Mouse (Mus musculus): Measurements from ENCODE around the gene Mrps2.
A peak's percentile ranks its signal among the peaks of the same experiment; 100 is the strongest.
"Not testable (repeated sequence)": the region's sequence is repeated elsewhere in the genome, so short reads cannot be mapped to it uniquely, and the experiment has no call there.

Gene Mrps2

DNA sequence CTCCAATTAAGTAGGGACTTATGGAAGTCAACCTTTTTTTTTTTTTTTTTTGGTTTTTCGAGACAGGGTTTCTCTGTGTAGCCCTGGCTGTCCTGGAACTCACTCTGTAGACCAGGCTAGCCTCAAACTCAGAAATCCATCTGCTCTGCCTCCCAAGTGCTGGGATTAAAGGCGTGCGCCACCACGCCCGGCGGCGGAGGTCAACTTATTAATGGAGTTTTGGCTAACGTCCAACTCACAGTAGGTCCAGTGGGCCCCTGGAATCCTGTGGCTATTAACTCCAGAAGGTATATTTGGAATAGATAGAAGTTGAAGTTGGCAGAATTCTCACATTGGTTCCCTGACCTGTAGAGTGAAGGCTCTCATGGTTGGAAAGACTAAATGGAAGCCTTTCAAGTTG, 4.1 kb downstream of the Mrps2 start:
- DNase-seq (ENCODE audit: low spot score) = not testable (repeated sequence)

DNA sequence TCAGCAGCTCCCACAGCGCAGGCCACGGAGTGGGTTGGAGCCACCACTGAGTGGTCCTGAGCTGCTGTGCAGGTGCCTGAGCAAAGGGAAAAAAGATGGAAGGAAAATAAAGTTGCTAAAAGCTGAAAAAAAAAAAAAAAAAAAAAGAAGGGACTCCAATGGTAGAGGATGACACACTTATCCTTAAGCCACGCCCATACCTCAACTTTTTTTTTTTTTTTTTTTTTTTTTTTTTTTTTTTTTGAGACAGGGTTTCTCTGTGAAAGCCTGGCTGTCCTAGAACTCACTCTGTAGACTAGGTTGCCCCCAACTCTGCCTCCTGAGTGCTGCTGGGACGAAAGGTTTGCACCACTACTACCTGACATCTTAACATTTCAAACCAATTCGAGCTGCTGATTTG, 10.1 kb downstream of the Mrps2 start:
- DNase-seq (ENCODE audit: low spot score) = not testable (repeated sequence)

DNA sequence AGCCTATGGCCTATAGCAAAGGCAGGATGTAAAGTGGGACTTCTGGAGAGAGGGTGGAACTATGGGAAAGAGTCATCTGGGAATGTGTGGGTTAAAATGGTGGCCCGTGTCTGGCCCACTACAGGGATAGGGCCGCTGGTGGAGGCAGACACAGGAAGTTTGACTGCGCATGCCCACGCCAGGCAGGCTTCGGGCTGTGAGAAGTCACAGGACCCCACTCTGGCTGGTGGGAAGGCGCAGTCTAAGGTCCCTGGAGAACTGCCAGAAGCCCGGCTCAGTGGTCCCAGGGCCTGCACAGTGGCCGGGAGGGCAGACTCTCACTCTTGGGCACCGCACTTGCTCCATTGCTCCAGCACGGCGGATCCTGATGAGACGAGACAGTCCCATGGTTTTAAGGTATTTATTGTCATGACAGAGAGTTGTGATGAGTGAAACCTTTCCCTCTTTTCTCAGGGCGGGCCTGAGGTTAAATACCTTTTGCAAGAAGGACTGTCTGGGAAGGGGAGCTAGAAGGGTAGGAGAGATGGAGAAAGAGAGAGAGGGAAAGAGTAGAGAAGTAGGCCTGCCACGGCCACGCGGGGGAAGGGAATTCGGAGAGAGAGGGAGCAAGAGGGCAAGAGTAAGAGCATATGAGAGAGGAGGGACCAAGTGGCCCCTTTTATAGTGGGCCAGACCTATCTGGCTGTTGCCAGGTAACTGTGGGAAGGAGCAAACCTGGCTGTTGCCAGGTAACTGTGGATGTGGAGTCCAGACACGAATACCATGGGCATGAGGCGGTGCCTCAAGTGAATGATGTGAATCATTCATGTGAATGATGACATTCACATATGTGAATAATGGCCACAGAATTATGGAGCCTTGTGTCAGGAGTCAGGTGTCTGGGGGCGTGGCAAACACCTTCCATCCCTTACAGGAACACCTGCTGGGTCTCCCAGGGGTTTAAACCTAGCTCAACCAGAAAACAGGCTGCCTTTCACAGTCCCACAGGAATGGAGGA, 11.6 kb downstream of the Mrps2 start:
- DNase-seq (ENCODE audit: low spot score) = no peak

- DNase-seq (ENCODE audit: low spot score) = no peak
Measured at GRCm38 (mm10) chr2:28483861-28484260, 16.0 kb downstream of the Mrps2 start.

DNA sequence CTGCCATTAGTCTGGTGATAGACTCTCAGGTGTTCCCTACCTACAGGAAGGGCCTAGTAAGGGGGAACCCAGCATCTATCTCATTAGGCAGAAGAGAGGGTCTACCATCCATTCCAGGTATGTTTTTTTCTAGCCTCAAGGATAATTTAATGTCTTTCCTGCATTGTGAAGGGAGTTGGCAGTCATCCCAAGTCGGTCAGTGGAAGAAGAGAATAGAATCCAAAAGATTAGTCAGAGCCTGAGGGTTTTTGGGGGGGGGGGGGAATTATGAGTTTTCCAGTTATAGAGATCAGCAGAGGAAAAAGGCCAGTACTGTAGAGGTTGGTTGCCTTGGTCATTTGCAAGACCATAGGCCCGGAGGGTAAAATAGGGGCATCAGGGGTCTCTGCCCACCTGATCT, 26.7 kb downstream of the Mrps2 start:
- no peak for DNase-seq (ENCODE audit: low spot score)

- peak; percentile 57 for DNase-seq (ENCODE audit: low spot score)
Measured at GRCm38 (mm10) chr2:28495207-28495756, 27.4 kb downstream of the Mrps2 start.

GRCm38 (mm10) chr2:28495801-28496595, 28.1 kb downstream of the Mrps2 start:
- no peak for DNase-seq (ENCODE audit: low spot score)

- DNase-seq (ENCODE audit: low spot score) = no peak
Measured at GRCm38 (mm10) chr2:28496671-28497070, 28.8 kb downstream of the Mrps2 start, which contains the start of gene Gbgt1. TSS of gene Gbgt1 (plus strand) at chr2:28496891.

DNA sequence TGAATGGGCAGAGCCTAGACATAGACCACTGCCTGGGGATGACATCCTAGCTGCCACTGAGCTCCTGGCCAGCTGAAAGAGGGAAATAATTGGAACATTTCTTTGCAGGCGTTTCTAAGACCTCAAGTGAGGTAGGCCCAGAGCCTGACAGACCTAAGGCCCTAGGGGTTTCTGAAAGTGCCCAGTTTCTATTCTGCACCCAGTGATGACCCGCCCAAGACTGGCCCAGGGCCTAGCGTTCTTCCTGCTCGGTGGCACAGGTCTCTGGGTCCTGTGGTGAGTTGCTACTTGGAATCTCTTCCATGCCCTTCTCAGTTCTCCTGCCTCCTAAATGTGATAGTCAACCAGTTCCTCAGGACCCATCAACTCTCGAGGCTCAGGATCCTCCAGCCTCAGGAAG, 29.7 kb downstream of the Mrps2 start:
- no peak for DNase-seq (ENCODE audit: low spot score)

GRCm38 (mm10) chr2:28498431-28498830, 30.6 kb downstream of the Mrps2 start:
- DNase-seq (ENCODE audit: low spot score) = no peak

- no peak for DNase-seq (ENCODE audit: low spot score)
Measured at GRCm38 (mm10) chr2:28502987-28503386, 35.1 kb downstream of the Mrps2 start.

- DNase-seq (ENCODE audit: low spot score) = no peak
Measured at GRCm38 (mm10) chr2:28504676-28505075, 36.8 kb downstream of the Mrps2 start.

- DNase-seq (ENCODE audit: low spot score) = no peak
Measured at GRCm38 (mm10) chr2:28505795-28506194, 37.9 kb downstream of the Mrps2 start, which contains the start of gene Gm10134. TSS of gene Gm10134 (plus strand) at chr2:28506095.

DNA sequence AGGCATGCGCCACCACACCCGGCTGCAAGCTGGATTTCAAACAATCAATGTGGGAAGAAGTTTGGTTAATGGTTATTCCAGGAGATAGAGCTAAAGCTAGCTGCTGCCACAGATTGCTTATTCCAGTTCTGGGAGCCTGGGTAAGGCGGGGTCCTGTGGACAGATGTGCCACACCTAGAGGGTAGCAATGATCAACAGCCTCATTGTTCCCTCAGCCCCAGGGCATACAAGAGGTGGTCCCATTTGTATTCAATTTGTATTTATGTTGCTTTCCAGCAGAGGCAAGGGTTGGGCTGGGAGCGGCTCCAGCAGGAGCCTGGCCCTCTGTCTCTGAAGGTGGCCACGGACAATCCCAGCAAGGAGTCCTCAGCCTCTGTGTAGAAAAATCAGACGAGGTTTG, 38.4 kb downstream of the Mrps2 start:
- no peak for DNase-seq (ENCODE audit: low spot score)

DNA sequence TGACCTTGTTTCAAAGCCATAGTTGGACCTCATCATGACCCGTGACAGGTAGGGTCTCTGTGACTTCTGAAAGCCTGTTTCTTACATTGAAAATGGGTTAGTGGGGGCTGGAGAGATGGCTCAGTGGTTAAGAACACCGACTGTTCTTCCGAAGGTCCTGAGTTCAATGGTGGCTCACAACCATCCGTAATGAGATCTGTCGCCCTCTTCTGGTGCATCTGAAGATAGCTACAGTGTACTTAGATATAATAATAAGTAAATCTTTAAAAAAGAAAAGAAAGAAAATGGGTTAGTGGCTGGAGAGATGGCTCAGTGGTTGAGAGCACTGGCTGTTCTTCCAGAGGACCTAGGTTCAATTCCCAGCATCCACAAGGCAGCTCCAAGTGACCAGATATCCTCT, 43.7 kb downstream of the Mrps2 start:
- peak; percentile 3 for DNase-seq (ENCODE audit: low spot score)

GRCm38 (mm10) chr2:28512798-28513401, 45.0 kb downstream of the Mrps2 start, which contains the start of gene Ralgds:
TSS of gene Ralgds (plus strand) at chr2:28513125.
- peak; percentile 41 for DNase-seq (ENCODE audit: low spot score)

- DNase-seq (ENCODE audit: low spot score) = peak; percentile 29
Measured at GRCm38 (mm10) chr2:28513431-28514370, 45.8 kb downstream of the Mrps2 start.

GRCm38 (mm10) chr2:28514489-28514888, 46.6 kb downstream of the Mrps2 start:
- peak; percentile 89 for DNase-seq (ENCODE audit: low spot score)

DNA sequence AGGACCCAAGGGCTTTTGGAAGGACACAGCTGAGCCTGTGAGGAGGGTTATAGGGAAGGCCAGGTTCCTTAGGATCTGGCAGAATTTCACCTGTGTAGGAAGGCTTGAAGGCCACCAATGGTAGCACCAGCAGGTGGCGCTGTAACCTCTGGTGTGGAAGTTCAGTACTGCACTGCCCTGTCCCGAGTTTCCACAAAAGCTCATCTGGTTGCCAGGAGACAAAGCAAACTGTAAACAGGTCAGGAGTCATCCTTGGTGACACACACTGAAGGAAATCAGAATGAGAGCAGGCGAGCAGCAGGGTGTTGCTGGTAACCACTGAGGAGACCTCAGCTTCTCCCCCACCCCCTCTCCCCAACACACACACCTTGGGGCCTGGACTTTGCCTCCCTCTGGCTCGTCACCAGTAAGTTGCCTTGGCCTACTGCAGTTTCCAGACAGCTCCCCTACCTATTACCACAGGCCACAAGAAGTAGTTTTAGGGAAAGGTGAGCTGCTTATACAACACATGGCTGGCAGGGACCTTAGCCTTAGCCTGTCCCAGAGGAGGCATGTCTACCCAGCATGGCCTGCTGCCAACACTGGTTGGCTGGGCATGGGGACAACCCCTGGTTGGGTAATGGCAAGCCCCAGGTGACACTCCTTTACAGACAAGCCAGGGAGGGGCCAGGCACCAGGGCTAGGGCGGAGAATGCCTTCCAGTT, 49.5 kb downstream of the Mrps2 start:
- DNase-seq (ENCODE audit: low spot score) = peak; percentile 79

DNA sequence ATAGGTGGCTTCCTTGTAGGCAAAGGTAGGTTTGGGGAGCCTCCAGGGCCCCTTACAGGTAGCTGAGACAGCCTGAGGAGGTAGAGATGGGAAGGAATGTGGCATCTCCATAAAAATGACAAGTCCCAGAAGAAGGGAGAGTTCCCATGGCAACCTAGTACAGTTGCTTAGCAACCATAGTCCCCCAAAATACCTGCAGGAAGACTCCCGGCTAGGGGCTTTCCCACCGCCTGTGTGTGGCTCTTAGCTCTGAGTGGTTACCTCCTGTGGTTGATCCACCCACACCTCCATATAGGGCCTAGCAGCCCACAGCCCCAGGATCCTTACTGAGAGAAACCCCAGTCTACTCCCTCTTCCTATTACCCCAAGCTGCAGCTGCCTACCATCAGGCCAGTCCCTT, 50.4 kb downstream of the Mrps2 start:
- DNase-seq (ENCODE audit: low spot score) = no peak
